Mouse (Mus musculus) kidney, embryonic 14.5 days (tissue): Measurements from ENCODE around the gene Prkd3. TPM values are rescaled to one million over a fixed set of nuclear protein-coding genes. Genes with fewer than 3 reads are reported as not detected.

Experiments
- ATAC-seq: fragments of 200-750 bp; cut with Nextera tagmentation; 2 replicates; pipeline ENCODE4 v1.8.0; 2017; ENCODE audit warnings: moderate number of reproducible peaks, mild to moderate bottlenecking, moderate TSS enrichment, moderate library complexity; ENCODE audit not compliant: low FRiP score, low TSS enrichment
- H3K27ac ChIP-seq: fragments of 300-500 bp; sonication (generic); 2 replicates; pipeline ENCODE4 v1.5.1; 2014; ENCODE audit warnings: low read depth, mild to moderate bottlenecking, low read length, moderate library complexity, mixed read lengths
- H3K27me3 ChIP-seq: fragments of 300-500 bp; sonication (generic); 2 replicates; pipeline ENCODE4 v1.6.1; 2014; ENCODE audit warnings: mild to moderate bottlenecking, low read length; ENCODE audit not compliant: control insufficient read depth, insufficient read depth
- H3K36me3 ChIP-seq: fragments of 300-500 bp; sonication (generic); 2 replicates; pipeline ENCODE4 v1.6.1; 2014; ENCODE audit warnings: low read length, mixed read lengths; ENCODE audit not compliant: control insufficient read depth, insufficient read depth
- H3K4me1 ChIP-seq: fragments of 300-500 bp; sonication (generic); 2 replicates; pipeline ENCODE4 v1.6.1; 2014; ENCODE audit warnings: low read length, mixed read lengths; ENCODE audit not compliant: control insufficient read depth, insufficient read depth
- H3K4me2 ChIP-seq: fragments of 300-500 bp; sonication (generic); replicated peaks from 2 replicates; pipeline ENCODE4 v1.6.1; 2014; ENCODE audit warnings: low read depth, mild to moderate bottlenecking, low read length
- H3K4me3 ChIP-seq: fragments of 300-500 bp; sonication (generic); 2 replicates; pipeline ENCODE4 v1.5.1; 2014; ENCODE audit warnings: mild to moderate bottlenecking, low read length
- H3K9ac ChIP-seq: fragments of 300-500 bp; sonication (generic); 2 replicates; pipeline ENCODE4 v1.6.1; 2014; ENCODE audit warnings: low read depth, mild to moderate bottlenecking, low read length, moderate library complexity
- H3K9me3 ChIP-seq: fragments of 300-500 bp; sonication (generic); 2 replicates; pipeline ENCODE4 v1.6.1; 2016; ENCODE audit warnings: low read length; ENCODE audit not compliant: control insufficient read depth
- WGBS: fragments of 180-500 bp; shearing (Covaris S2); extraction: QIAGEN DNeasy Blood & Tissue Kit; methylation state at CpG from one replicate; pipeline ENCODE4 v1.1.7; 2014; 5-methylcytosine and 5-hydroxymethylcytosine counted together
- polyA plus RNA-seq: library from polyadenylated mRNA; unstranded; fragments of >200 nt; fragmentation: Nextera tagmentation; extraction: Ambion mirVana; gene quantifications from 2 replicates; pipeline ENCODE4 v1.2.1, GENCODE M21; 2014

The Prkd3 gene
- polyA plus RNA-seq, 1 experiment from 2014 or later: 45.0 TPM

- no peaks in the 10 kb centered on the region for H3K36me3 ChIP-seq
- peak overlapping the region; percentile 74 for H3K4me2 ChIP-seq
- H3K27ac ChIP-seq: peak overlapping the region; percentile 65; the same call in 1 of the 2 replicates
- ATAC-seq: 0 out of 2 replicates have a peak, but pooled peaks have one; percentile 24
- peak overlapping the region; percentile 87 for H3K4me3 ChIP-seq
- H3K9me3 ChIP-seq: no peaks in the 10 kb centered on the region
- no peaks in the 10 kb centered on the region; the same call in 1 of the 2 replicates for H3K27me3 ChIP-seq
- H3K9ac ChIP-seq: peak overlapping the region; percentile 90
- under 1% methylated on average over 18 of the region's 18 CpGs for WGBS
- peaks cover 21% of the 10 kb centered on the region for H3K4me1 ChIP-seq
Measured at GRCm38 (mm10) chr17:79019726-79020207, 849 bp downstream of the Prkd3 start.

DNA sequence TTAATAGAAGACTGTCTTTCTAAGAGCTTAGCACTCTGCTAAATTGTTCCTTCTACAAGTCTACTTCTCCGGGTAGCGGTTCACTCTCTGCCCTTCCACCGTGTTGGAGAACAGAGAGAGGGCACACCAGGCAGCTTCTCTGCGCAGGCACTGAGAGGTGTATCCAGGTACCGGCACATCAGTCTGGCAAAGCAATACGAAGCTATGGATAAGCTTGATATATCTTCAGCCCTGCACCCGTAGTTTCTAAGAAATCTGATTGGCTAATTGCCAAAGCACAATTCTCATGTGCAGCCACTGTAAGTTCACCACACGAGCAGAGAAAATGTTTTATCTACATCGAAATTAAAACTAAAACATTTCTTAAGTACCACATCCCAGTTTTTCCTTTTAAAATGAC, 2.2 kb downstream of the Prkd3 start:
- Histone ChIP-seq H3K27ac (no peak overlapping the region), H3K4me3 (peak overlapping the region; percentile 10; the same call in 1 of the 2 replicates), H3K4me2 (peak overlapping the region; percentile 74), H3K4me1 (peaks cover 21% of the 10 kb centered on the region), H3K27me3 (no peaks in the 10 kb centered on the region), H3K9ac (0 out of 2 replicates have a peak overlapping the region, but pooled peaks have one; percentile 90), H3K36me3 (no peaks in the 10 kb centered on the region), H3K9me3 (no peaks in the 10 kb centered on the region)
- 54% methylated on average over 9 of the region's 9 CpGs for WGBS
- no peak for ATAC-seq

- H3K9ac ChIP-seq: no peak overlapping the region
- H3K4me1 ChIP-seq: peaks cover 21% of the 10 kb centered on the region
- no peak overlapping the region for H3K4me2 ChIP-seq
- no peaks in the 10 kb centered on the region for H3K27me3 ChIP-seq
- H3K27ac ChIP-seq: no peak overlapping the region
- H3K36me3 ChIP-seq: peaks cover 18% of the 10 kb centered on the region; the same call in 1 of the 2 replicates
- H3K9me3 ChIP-seq: no peaks in the 10 kb centered on the region
- 76% methylated on average over 10 of the region's 10 CpGs for WGBS
- H3K4me3 ChIP-seq: no peak overlapping the region
- ATAC-seq: no peak
Measured at GRCm38 (mm10) chr17:79015831-79016230, 4.8 kb downstream of the Prkd3 start.

DNA sequence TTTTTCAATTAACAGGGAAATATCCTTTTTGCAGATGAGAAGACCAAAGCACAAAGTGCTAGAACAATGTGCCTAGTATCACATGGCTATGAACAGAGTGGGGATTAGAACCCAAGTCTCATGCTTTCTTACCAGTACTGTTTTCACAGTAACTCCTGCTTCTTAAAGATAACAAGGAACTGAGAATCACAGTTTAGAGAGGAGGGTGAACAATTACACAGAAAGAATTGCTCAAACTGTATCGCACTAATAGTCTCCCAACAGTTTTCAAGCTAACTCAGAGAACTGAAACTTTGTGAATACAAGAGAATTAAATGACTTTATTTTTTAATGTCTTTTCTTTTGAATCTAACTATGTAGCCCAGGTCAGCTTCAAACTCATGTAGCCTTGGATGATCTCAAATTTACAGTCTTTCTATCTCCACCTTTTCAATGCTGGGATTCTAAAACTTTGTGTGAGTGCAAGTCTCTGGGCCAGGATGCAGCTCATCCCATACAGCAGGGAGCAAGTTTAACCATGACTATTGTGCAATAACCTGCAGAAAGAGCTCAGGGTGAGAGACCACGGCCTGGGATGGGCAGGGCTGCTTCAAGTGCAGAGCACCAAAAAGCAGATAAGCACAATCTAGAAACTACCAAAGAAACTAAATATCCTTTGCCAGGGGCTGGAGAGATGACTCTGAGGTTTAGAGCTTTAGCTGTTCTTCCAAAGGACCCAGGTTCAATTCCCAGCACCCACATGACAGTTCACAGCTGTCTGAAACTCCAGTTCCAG, 5.5 kb downstream of the Prkd3 start:
- Histone ChIP-seq H3K36me3 (peaks cover 18% of the 10 kb centered on the region; the same call in 1 of the 2 replicates), H3K4me1 (peaks cover 21% of the 10 kb centered on the region), H3K9me3 (no peaks in the 10 kb centered on the region), H3K27me3 (no peaks in the 10 kb centered on the region), H3K4me3 (no peak overlapping the region), H3K9ac (no peak overlapping the region), H3K4me2 (no peak overlapping the region), H3K27ac (no peak overlapping the region)
- WGBS: 93% methylated on average over 2 of the region's 2 CpGs
- ATAC-seq: no peak

- H3K4me3 ChIP-seq: no peak overlapping the region
- peaks cover 11% of the 10 kb centered on the region for H3K4me1 ChIP-seq
- H3K27ac ChIP-seq: no peak overlapping the region
- no peaks in the 10 kb centered on the region for H3K9me3 ChIP-seq
- H3K27me3 ChIP-seq: no peaks in the 10 kb centered on the region
- WGBS: 81% methylated on average over 2 of the region's 2 CpGs
- no peak overlapping the region for H3K4me2 ChIP-seq
- no peak overlapping the region for H3K9ac ChIP-seq
- no peak for ATAC-seq
- H3K36me3 ChIP-seq: peaks cover 18% of the 10 kb centered on the region; the same call in 1 of the 2 replicates
Measured at GRCm38 (mm10) chr17:79013625-79014024, 7.0 kb downstream of the Prkd3 start.

GRCm38 (mm10) chr17:78999745-79000270, 20.8 kb downstream of the Prkd3 start:
- no peak overlapping the region for H3K4me2 ChIP-seq
- ATAC-seq: no peak
- H3K27me3 ChIP-seq: no peaks in the 10 kb centered on the region
- no peak overlapping the region for H3K9ac ChIP-seq
- H3K4me3 ChIP-seq: no peak overlapping the region
- H3K4me1 ChIP-seq: peaks cover 10% of the 10 kb centered on the region; the same call in 1 of the 2 replicates
- H3K9me3 ChIP-seq: no peaks in the 10 kb centered on the region
- WGBS: 94% methylated on average over 4 of the region's 4 CpGs
- no peak overlapping the region for H3K27ac ChIP-seq
- H3K36me3 ChIP-seq: no peaks in the 10 kb centered on the region

DNA sequence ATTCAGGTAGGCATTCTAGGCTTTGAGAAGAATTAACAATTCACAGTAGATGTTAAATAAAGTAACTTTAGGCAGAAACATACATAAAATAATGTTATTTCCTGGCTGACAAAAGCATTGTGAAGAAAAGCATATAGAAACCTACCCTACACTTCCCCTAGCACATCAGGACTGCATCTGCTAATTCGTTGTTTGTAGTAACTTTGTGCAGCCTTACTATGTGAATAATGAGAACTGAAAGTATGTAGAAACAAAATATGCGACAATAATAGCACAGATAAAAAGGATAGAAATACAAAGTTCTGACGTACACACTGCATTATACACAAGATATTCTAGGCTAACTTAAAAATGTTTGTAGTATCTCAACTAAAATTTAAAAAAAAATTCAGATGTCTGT, 21.4 kb downstream of the Prkd3 start:
- 96% methylated on average over 3 of the region's 3 CpGs for WGBS
- Histone ChIP-seq H3K4me2 (no peak overlapping the region), H3K36me3 (no peaks in the 10 kb centered on the region), H3K9ac (no peak overlapping the region), H3K27ac (no peak overlapping the region), H3K4me1 (peaks cover 10% of the 10 kb centered on the region; the same call in 1 of the 2 replicates), H3K4me3 (no peak overlapping the region), H3K9me3 (no peaks in the 10 kb centered on the region), H3K27me3 (no peaks in the 10 kb centered on the region)
- ATAC-seq: no peak

DNA sequence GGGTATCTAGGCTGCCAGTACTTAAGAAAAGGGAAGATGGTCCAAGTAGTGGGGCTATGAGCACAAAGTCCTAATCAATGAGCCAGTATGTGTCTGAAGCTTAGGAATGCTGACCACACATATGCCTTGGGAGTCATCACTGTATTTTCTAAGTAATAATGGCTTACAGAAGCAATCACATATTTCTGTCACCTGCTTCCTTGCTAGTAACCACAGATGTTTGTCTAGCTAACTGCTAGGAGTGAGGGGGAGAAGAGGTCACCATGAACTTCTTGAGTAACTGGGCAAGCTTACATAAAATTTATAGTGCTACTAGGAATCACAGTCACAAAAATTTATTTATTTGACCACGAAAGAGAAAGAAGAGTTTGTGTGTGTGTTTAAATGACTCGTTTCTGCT, 22.5 kb downstream of the Prkd3 start:
- no peak overlapping the region for H3K9ac ChIP-seq
- 27% methylated on average over 2 of the region's 2 CpGs for WGBS
- ATAC-seq: no peak

More for the DNA sequence above, 22.5 kb downstream of the Prkd3 start:
- Histone ChIP-seq H3K27ac (no peak overlapping the region), H3K4me2 (no peak overlapping the region), H3K9me3 (no peaks in the 10 kb centered on the region), H3K4me1 (peaks cover 10% of the 10 kb centered on the region; the same call in 1 of the 2 replicates), H3K4me3 (no peak overlapping the region), H3K36me3 (no peaks in the 10 kb centered on the region), H3K27me3 (no peaks in the 10 kb centered on the region)
